Mouse (Mus musculus) megakaryocyte, embryonic 14.5 days (primary cell): ENCODE data around the gene Osbpl2.

Experiments
- FLI1 ChIP-seq: IDR thresholded peaks from 2 replicates; pipeline ENCODE4 v1.6.1; 2012; ENCODE audit warnings: low read length, inconsistent platforms, mixed read lengths
- GATA1 ChIP-seq: IDR thresholded peaks from 3 replicates; pipeline ENCODE4 v1.6.1; 2012; ENCODE audit warnings: mixed read lengths, low read length, inconsistent platforms, borderline replicate concordance

GRCm38 (mm10) chr2:180099529-180099928 lies 19.6 kb upstream of the Osbpl2 start:
- TF ChIP-seq GATA1 = no peak
- no peak for TF ChIP-seq FLI1
